Mouse (Mus musculus) midbrain, embryonic 13.5 days (tissue): ENCODE measurements around the gene Anks3. TPM values are rescaled to one million over a fixed set of nuclear protein-coding genes. Genes with fewer than 3 reads are reported as not detected.
A peak's percentile ranks its signal among the peaks of the same experiment; 100 is the strongest.

Experiments used
- ATAC-seq: fragments of 200-750 bp; cut with Nextera tagmentation; 2 replicates; pipeline ENCODE4 v1.8.0; 2017; ENCODE audit warnings: mild to moderate bottlenecking, moderate TSS enrichment, moderate library complexity
- H3K27ac ChIP-seq: fragments of 300-500 bp; sonication (generic); 2 replicates; pipeline ENCODE4 v1.5.1; 2015; ENCODE audit warnings: inconsistent platforms, mild to moderate bottlenecking, moderate library complexity
- H3K27me3 ChIP-seq: fragments of 300-500 bp; sonication (generic); 2 replicates; pipeline ENCODE4 v1.6.1; 2015; ENCODE audit warnings: mild to moderate bottlenecking, inconsistent platforms
- H3K36me3 ChIP-seq: fragments of 300-500 bp; sonication (generic); 2 replicates; pipeline ENCODE4 v1.6.1; 2015; ENCODE audit warnings: mild to moderate bottlenecking, inconsistent platforms
- H3K4me1 ChIP-seq: fragments of 300-500 bp; sonication (generic); replicated peaks from 2 replicates; pipeline ENCODE4 v1.6.1; 2015; ENCODE audit warnings: inconsistent platforms
- H3K4me2 ChIP-seq: fragments of 300-500 bp; sonication (generic); replicated peaks from 2 replicates; pipeline ENCODE4 v1.6.1; 2015; ENCODE audit warnings: moderate library complexity, mild to moderate bottlenecking, inconsistent platforms
- H3K4me3 ChIP-seq: fragments of 300-500 bp; sonication (generic); replicated peaks from 2 replicates; pipeline ENCODE4 v1.5.1; 2015; ENCODE audit warnings: mild to moderate bottlenecking, inconsistent platforms
- H3K9ac ChIP-seq: fragments of 300-500 bp; sonication (generic); replicated peaks from 2 replicates; pipeline ENCODE4 v1.6.1; 2015; ENCODE audit warnings: mild to moderate bottlenecking, inconsistent platforms
- H3K9me3 ChIP-seq: fragments of 300-500 bp; sonication (generic); 2 replicates; pipeline ENCODE4 v1.6.1; 2016; ENCODE audit warnings: mild to moderate bottlenecking, inconsistent platforms
- WGBS: fragments of 180-500 bp; shearing (Covaris S2); methylation state at CpG from one replicate; pipeline ENCODE4 v1.1.7; 2015; 5-methylcytosine and 5-hydroxymethylcytosine counted together
- polyA plus RNA-seq: library from polyadenylated mRNA; unstranded; fragments of >200 nt; fragmentation: Nextera tagmentation; extraction: Ambion mirVana; gene quantifications from 2 replicates; pipeline ENCODE4 v1.2.1, GENCODE M21; 2015

The Anks3 gene
- polyA plus RNA-seq, 1 experiment from 2014 or later: 85.4 TPM

- Histone ChIP-seq H3K27me3 (no peaks in the 10 kb centered on the region), H3K9me3 (no peaks in the 10 kb centered on the region), H3K9ac (no peak overlapping the region), H3K36me3 (no peaks in the 10 kb centered on the region), H3K4me3 (no peak overlapping the region), H3K4me2 (no peak overlapping the region), H3K4me1 (peaks cover 10% of the 10 kb centered on the region; the same call in 1 of the 2 replicates), H3K27ac (no peak overlapping the region)
- WGBS: 84% methylated on average over 2 of the region's 2 CpGs
- ATAC-seq: no peak
Observed at GRCm38 (mm10) chr16:4902390-4902789, 61.6 kb downstream of the Anks3 start.

GRCm38 (mm10) chr16:4901167-4901566, 62.8 kb downstream of the Anks3 start:
- no peak; the same call in 1 of the 2 replicates for ATAC-seq
- H3K27ac ChIP-seq: peak overlapping the region; percentile 19
- no peak overlapping the region for H3K4me2 ChIP-seq
- H3K4me3 ChIP-seq: no peak overlapping the region
- WGBS: 58% methylated on average over 7 of the region's 7 CpGs
- no peaks in the 10 kb centered on the region for H3K9me3 ChIP-seq
- H3K9ac ChIP-seq: no peak overlapping the region
- no peaks in the 10 kb centered on the region for H3K27me3 ChIP-seq
- no peaks in the 10 kb centered on the region for H3K36me3 ChIP-seq
- H3K4me1 ChIP-seq: peaks cover 10% of the 10 kb centered on the region; the same call in 1 of the 2 replicates

DNA sequence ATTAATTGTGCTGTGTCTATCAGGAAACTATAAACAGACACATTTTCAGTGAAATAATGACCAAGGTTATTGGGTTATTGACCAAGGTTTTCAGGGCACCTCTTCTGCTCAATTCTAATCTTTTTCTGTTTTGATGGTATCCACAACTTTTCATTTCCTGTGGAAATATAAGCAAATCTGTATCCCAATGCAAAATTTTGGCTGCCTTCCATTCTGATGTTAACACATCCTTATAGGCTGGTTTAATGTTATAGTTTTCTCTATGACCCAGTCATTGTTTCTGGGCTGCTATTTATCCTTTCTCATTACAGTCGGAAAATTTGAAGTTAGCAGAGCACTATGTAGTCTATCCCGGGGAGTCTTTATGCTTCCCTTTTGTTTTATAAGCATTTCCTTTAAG, 64.3 kb downstream of the Anks3 start:
- 84% methylated on average over 2 of the region's 2 CpGs for WGBS
- H3K9ac ChIP-seq: no peak overlapping the region
- H3K27ac ChIP-seq: no peak overlapping the region
- no peak for ATAC-seq
- no peaks in the 10 kb centered on the region for H3K27me3 ChIP-seq
- no peaks in the 10 kb centered on the region for H3K36me3 ChIP-seq
- H3K4me2 ChIP-seq: no peak overlapping the region
- peaks cover 10% of the 10 kb centered on the region; the same call in 1 of the 2 replicates for H3K4me1 ChIP-seq
- H3K4me3 ChIP-seq: no peak overlapping the region
- no peaks in the 10 kb centered on the region for H3K9me3 ChIP-seq

DNA sequence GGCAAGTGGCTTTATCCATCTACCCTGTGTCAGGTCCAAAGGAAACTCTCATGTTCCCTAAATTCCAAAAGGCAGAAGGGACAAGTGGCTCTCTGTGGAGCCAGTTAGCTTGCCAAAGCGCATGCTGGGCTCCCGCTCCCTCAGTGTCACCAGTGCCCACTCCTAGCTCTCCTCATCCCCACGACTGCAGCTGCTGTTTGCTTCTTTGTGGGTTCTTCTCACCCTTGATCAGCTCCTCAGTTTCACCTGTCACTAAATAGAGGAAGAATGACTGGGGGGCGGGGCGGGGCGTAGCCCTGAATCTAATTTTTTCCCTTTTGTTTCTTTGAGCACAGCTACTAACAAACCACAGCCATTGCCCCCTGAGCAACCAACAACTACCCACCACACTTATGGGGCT, 65.1 kb downstream of the Anks3 start:
- Histone ChIP-seq H3K4me2 (no peak overlapping the region), H3K4me3 (no peak overlapping the region), H3K9ac (no peak overlapping the region), H3K27ac (no peak overlapping the region), H3K27me3 (no peaks in the 10 kb centered on the region), H3K36me3 (no peaks in the 10 kb centered on the region), H3K9me3 (no peaks in the 10 kb centered on the region), H3K4me1 (peaks cover 10% of the 10 kb centered on the region; the same call in 1 of the 2 replicates)
- ATAC-seq: no peak
- 91% methylated on average over 6 of the region's 6 CpGs for WGBS

DNA sequence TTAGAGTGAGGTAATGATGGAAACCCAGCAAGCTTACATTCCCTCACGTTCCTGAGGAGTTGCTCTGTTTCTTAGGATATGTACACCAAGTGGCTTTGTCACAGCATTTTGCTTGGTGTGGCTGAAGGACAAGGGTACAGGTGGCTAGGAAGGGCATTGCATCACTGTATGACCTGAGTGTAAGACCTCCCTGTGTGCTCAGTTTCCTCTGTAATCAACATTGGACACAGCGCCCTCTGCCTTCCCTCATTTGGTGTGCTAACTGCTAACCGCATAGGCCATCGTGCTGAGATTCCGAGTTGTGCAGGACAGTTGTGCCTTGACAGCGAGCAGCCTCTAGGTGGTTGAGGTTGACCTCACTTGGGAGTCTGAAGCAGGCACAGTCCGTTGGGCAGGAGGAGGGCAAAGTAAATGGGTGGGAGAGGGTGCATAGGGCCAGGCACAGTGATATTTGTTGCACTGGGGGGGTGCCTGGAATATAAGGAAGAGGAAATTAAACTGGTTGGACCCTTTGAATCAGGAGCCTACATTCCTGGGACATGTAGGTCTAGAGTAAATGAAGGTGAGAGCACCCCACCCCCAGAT, 66.8 kb downstream of the Anks3 start:
- 49% methylated on average over 7 of the region's 7 CpGs for WGBS
- H3K27me3 ChIP-seq: no peaks in the 10 kb centered on the region
- H3K36me3 ChIP-seq: no peaks in the 10 kb centered on the region
- peaks cover 10% of the 10 kb centered on the region; the same call in 1 of the 2 replicates for H3K4me1 ChIP-seq
- no peak overlapping the region for H3K4me2 ChIP-seq
- H3K9me3 ChIP-seq: no peaks in the 10 kb centered on the region
- no peak overlapping the region for H3K4me3 ChIP-seq
- H3K9ac ChIP-seq: no peak overlapping the region
- no peak for ATAC-seq
- no peak overlapping the region for H3K27ac ChIP-seq

- no peak overlapping the region for H3K4me2 ChIP-seq
- H3K27ac ChIP-seq: no peak overlapping the region
- no peaks in the 10 kb centered on the region for H3K9me3 ChIP-seq
- no peaks in the 10 kb centered on the region for H3K27me3 ChIP-seq
- no peak for ATAC-seq
- no peak overlapping the region for H3K4me3 ChIP-seq
- H3K36me3 ChIP-seq: peaks cover 2% of the 10 kb centered on the region; the same call in 1 of the 2 replicates
- WGBS: 79% methylated on average over 5 of the region's 5 CpGs
- H3K4me1 ChIP-seq: peaks cover 6% of the 10 kb centered on the region; the same call in 1 of the 2 replicates
- no peak overlapping the region for H3K9ac ChIP-seq
Observed at GRCm38 (mm10) chr16:4896249-4897027, 67.6 kb downstream of the Anks3 start.

DNA sequence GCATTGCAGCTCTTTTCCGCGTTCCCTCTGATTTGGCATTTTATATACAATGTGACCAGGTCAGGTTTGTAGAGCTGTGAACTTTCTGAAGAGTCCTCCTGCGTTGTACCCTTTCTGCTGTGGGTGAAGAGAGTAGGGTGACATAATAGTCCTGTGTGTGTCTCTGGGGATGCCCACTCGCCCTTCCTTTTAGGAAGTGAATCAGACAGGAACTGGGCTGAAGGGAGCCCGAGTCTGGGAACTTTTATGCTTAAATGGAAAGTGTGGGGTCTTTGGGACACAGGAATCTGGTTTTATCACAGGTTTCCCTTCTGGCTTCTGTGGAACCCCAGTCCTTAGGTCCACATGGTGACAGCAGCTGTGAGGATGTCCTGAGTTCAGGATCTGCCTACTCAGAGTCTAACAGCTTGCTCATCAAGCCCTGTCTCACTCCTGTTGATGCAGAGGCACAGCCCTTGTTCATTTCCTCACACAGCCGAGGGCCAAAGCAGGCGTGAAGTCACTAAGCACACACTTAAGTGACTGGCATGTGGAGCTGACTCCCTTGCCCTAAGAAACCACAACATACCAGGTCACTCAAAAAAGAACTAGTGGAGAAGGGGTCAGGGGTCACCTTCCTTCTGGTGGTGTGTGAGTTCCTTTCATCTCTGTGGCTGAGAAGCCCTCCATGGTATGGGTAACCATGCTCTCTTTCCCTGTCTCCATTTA, 69.7 kb downstream of the Anks3 start:
- Histone ChIP-seq H3K4me2 (no peak overlapping the region), H3K9ac (no peak overlapping the region), H3K4me3 (no peak overlapping the region), H3K9me3 (no peaks in the 10 kb centered on the region), H3K4me1 (0 out of 2 replicates have a peak, but pooled peaks cover 4% of the 10 kb centered on the region), H3K27ac (no peak overlapping the region), H3K36me3 (peaks cover 7% of the 10 kb centered on the region; the same call in 1 of the 2 replicates), H3K27me3 (no peaks in the 10 kb centered on the region)
- 85% methylated on average over 7 of the region's 7 CpGs for WGBS
- no peak for ATAC-seq

DNA sequence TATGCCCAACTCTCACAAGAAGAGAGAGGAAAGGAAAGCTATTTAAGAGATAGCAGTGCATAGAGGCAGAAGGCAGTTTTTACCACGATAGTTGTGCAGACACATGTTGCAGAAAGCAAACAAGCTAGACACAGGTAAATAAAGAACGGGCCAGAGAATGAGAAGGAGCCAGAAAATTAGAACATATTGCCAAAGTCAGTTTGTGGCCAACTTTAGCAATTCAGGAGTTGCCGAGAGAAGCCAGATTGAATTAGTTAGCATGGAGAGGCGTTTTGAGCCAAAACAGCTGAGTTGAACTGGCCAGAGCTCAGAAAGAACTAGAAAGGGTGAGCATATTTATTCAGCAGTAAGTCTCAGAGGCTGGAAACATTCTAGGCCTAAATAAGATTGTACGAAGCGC, 71.8 kb downstream of the Anks3 start:
- Histone ChIP-seq H3K9me3 (no peaks in the 10 kb centered on the region), H3K36me3 (peaks cover 7% of the 10 kb centered on the region; the same call in 1 of the 2 replicates), H3K27ac (no peak overlapping the region), H3K4me2 (no peak overlapping the region), H3K27me3 (no peaks in the 10 kb centered on the region), H3K4me3 (no peak overlapping the region), H3K9ac (no peak overlapping the region), H3K4me1 (peaks cover 23% of the 10 kb centered on the region)
- 94% methylated on average over 6 of the region's 6 CpGs for WGBS
- ATAC-seq: no peak

Other genes starting within 250 kb of the Anks3 start
- gene Nmral1, start 244.8 kb downstream of the Anks3 start, polyA plus RNA-seq: 102 and 104 TPM in 2 replicates
- 81.8 and 87.6 TPM in 2 replicates for gene Hmox2, start 237.8 kb downstream of the Anks3 start, polyA plus RNA-seq
- 108 and 109 TPM in 2 replicates for gene Cdip1, start 173.9 kb downstream of the Anks3 start, polyA plus RNA-seq
- 0.40 and 0.50 TPM in 2 replicates for gene 4930562C15Rik, start 128.8 kb downstream of the Anks3 start, polyA plus RNA-seq
- 45.8 and 46.2 TPM in 2 replicates for gene Ubald1, start 83.9 kb downstream of the Anks3 start, polyA plus RNA-seq
- gene Mgrn1, start 78.0 kb downstream of the Anks3 start, polyA plus RNA-seq: 100 and 101 TPM in 2 replicates
- gene Nudt16l1, start 25.4 kb downstream of the Anks3 start, polyA plus RNA-seq: 130 and 131 TPM in 2 replicates
- not detected in 2 replicates for gene Sept12, start 33.6 kb upstream of the Anks3 start, polyA plus RNA-seq
- 0.81 TPM in 1 of 2 replicates, not detected in the other for gene Smim22, start 43.1 kb upstream of the Anks3 start, polyA plus RNA-seq
- 137 and 139 TPM in 2 replicates for gene Rogdi, start 49.3 kb upstream of the Anks3 start, polyA plus RNA-seq
- gene Glyr1, start 85.7 kb upstream of the Anks3 start, polyA plus RNA-seq: 228 and 230 TPM in 2 replicates
- gene Ubn1, start 85.9 kb upstream of the Anks3 start, polyA plus RNA-seq: 17.6 and 19.6 TPM in 2 replicates
- gene Ppl, start 168.2 kb upstream of the Anks3 start, polyA plus RNA-seq: 0.12 and 0.13 TPM in 2 replicates
- 0.98 and 1.1 TPM in 2 replicates for gene Sec14l5, start 182.9 kb upstream of the Anks3 start, polyA plus RNA-seq
- gene Nagpa, start 239.8 kb upstream of the Anks3 start, polyA plus RNA-seq: 8.6 and 10.1 TPM in 2 replicates